Mouse (Mus musculus) brown adipose tissue, adult 24 weeks (tissue): ENCODE measurements around the gene Myg1. TPM values are rescaled to one million over a fixed set of nuclear protein-coding genes. Genes with fewer than 3 reads are reported as not detected.

Experiments used
- H3K27ac ChIP-seq: fragments of 200-500 bp; replicated peaks from 2 replicates; pipeline ENCODE4 v1.5.1; 2012; ENCODE audit warnings: low read depth, mild to moderate bottlenecking, low read length
- H3K4me1 ChIP-seq: fragments of 200-500 bp; 2 replicates; pipeline ENCODE4 v1.6.1; 2012; ENCODE audit warnings: low read length, mixed read lengths; ENCODE audit not compliant: control insufficient read depth, insufficient read depth, insufficient read length
- H3K4me3 ChIP-seq: fragments of 200-500 bp; 2 replicates; pipeline ENCODE4 v1.5.1; 2012; ENCODE audit warnings: low read depth, mild to moderate bottlenecking, low read length, moderate library complexity; ENCODE audit not compliant: insufficient read depth
- polyA plus RNA-seq: library from polyadenylated mRNA; stranded (reverse); fragments of >200 nt; gene quantifications from 2 replicates; pipeline ENCODE4 v1.2.4, GENCODE M21; 2012; ENCODE audit not compliant: missing spikeins, insufficient read depth, insufficient read length

Gene Myg1
- polyA plus RNA-seq = 29.4 and 35.9 TPM in 2 replicates

DNA sequence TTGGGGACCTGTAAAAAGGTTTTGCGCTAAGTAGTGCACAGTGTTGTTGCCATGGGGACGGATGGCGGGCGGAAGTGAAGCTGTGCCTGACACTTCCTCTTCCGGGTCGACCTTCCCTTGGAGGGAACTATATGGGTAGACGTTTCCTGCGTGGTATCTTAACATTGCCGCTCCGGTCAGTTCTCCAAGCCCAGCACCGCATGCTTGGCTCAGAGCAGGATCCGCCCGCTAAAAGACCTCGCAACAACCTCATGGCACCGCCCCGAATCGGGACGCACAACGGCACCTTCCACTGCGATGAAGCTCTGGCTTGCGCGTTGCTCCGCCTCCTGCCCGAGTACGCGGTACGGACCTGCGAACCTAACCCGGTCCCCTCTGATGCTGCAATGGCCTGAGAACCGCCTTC lies at the start of gene Myg1:
Gene Myg1, plus strand, starts transcription at position 100 of the 406 bp plus-strand sequence.
- H3K4me3 ChIP-seq = peak within 1 kb of the TSS; percentile 66
- H3K27ac ChIP-seq = no peak within 1 kb of the TSS
- peaks cover 8% of the 10 kb centered on the region; the same call in 1 of the 2 replicates for H3K4me1 ChIP-seq

- H3K27ac ChIP-seq = no peak overlapping the region
- H3K4me1 ChIP-seq = peaks cover 7% of the 10 kb centered on the region
- no peak overlapping the region for H3K4me3 ChIP-seq
Observed at GRCm38 (mm10) chr15:102282463-102283292, 48.8 kb upstream of the Myg1 start.

- no peak overlapping the region for H3K4me3 ChIP-seq
- peaks cover 7% of the 10 kb centered on the region for H3K4me1 ChIP-seq
- H3K27ac ChIP-seq = no peak overlapping the region
Observed at GRCm38 (mm10) chr15:102283648-102284047, 47.9 kb upstream of the Myg1 start.

- no peak overlapping the region for H3K4me3 ChIP-seq
- H3K4me1 ChIP-seq = no peaks in the 10 kb centered on the region
- no peak overlapping the region for H3K27ac ChIP-seq
Observed at GRCm38 (mm10) chr15:102287395-102287794, 44.1 kb upstream of the Myg1 start.

GRCm38 (mm10) chr15:102295633-102296367 lies 35.7 kb upstream of the Myg1 start, which contains the start of gene Espl1:
Gene Espl1 (plus strand): TSS chr15:102296266.
- Histone ChIP-seq H3K4me3 (peak within 1 kb of the TSS; percentile 66), H3K27ac (no peak within 1 kb of the TSS), H3K4me1 (no peaks in the 10 kb centered on the region)

- Histone ChIP-seq H3K4me3 (peak overlapping the region; percentile 66), H3K4me1 (no peaks in the 10 kb centered on the region), H3K27ac (no peak overlapping the region)
Observed at GRCm38 (mm10) chr15:102296368-102297006, 35.0 kb upstream of the Myg1 start.

DNA sequence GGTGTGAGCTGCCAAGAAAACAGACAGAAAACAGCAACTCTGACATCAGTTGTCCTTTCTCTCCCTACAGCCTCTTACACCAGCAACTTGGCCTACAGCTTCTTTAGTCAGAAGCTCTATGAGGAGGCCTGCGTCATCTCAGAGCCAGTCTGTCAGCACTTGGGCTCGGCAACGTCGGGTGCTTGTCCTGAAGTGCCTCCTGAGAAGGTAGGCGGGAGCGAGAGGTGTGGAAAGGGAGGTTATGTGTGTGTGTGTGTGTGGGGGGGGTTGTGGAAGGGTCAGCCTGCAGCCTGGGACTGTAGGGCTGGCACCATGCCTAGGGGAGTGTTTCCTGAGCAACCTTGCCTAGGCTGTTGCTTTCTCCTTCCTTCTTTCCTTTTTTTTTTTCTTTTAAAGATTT lies 29.0 kb upstream of the Myg1 start:
- no peak overlapping the region for H3K4me3 ChIP-seq
- H3K27ac ChIP-seq = no peak overlapping the region
- no peaks in the 10 kb centered on the region for H3K4me1 ChIP-seq

- no peaks in the 10 kb centered on the region for H3K4me1 ChIP-seq
- H3K27ac ChIP-seq = no peak overlapping the region
- no peak overlapping the region for H3K4me3 ChIP-seq
Observed at GRCm38 (mm10) chr15:102308717-102309116, 22.8 kb upstream of the Myg1 start.

DNA sequence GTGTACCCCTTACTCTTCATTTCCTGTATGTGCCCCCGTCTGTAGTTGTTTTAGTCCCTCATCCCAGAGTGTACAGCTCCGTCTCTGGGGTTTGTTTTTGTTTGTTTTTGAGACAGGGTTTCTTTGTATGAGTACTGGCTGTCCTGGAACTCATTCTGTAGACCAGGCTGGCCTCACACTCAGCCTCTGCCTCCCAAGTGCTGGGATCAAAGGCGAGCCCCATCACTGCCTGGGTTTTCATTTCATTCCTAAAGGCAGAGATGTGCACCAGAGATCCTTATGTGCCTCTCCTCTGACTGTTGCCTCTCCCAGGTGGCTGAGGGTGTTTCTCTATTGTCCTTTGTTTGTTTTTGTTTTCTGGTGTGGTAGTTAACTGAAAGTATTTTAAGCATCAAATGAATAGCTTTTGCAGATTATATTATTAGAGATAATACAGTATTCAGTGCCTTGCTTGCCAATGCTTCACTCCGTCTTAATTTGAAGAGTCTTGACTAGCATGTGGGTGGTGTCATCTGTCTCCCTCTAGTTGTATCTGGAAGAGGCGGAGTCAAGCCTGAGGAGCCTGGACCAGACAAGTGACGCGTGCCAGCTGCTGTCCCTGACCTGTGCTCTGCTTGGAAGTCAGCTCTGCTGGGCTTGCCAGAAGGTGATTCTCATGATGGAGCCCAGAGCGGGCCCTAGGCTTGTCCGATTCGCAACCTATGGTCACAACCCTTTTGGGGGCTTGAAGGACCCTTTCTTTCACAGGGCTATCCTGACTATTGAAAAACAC lies 21.2 kb upstream of the Myg1 start:
- H3K4me1 ChIP-seq = no peaks in the 10 kb centered on the region
- H3K27ac ChIP-seq = peak overlapping the region; percentile 23
- no peak overlapping the region for H3K4me3 ChIP-seq

- H3K4me3 ChIP-seq = no peak overlapping the region
- no peak overlapping the region for H3K27ac ChIP-seq
- no peaks in the 10 kb centered on the region for H3K4me1 ChIP-seq
Observed at GRCm38 (mm10) chr15:102311489-102311888, 20.0 kb upstream of the Myg1 start.

- no peak overlapping the region for H3K4me3 ChIP-seq
- H3K4me1 ChIP-seq = no peaks in the 10 kb centered on the region
- H3K27ac ChIP-seq = peak overlapping the region; percentile 3; the same call in 1 of the 2 replicates
Observed at GRCm38 (mm10) chr15:102315292-102315691, 16.2 kb upstream of the Myg1 start.

- Histone ChIP-seq H3K4me1 (no peaks in the 10 kb centered on the region), H3K4me3 (no peak overlapping the region), H3K27ac (no peak overlapping the region)
Observed at GRCm38 (mm10) chr15:102316263-102316662, 15.2 kb upstream of the Myg1 start.

DNA sequence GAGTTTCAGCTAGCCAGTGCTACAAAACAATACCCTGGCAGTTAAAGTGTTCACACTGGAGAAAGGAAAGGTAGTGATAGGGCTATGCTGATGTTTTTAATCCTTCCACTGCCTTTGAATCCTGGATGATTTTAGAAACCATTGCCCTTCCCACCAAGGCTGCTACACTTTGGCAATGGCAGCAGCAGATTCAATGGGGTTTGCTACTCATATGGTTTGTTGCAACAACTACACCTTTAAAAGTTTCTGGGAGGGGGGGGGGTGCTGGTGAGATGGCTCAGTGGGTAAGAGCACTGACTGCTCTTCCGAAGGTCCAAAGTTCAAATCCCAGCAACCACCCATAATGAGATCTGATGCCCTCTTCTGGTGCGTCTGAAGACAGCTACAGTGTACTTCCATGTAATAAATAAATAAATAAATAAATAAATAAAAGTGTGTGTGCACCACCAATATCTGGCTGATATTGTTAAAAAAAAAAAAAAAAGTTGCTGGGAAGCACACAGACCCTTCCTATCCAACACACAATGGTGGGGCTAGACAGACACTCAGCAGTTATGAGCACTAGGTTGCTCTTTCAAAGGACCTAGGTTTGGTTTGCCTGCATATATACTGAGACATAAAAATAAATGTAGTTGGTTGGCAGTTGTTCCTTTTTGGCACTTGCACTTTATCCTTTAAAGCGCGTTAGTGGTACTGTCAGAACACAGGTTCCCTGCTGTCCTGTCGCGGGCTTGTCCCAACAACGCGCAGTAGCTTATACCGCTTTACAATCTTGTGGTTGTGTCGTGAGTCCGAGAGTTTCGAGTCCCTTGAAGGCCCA lies 6.6 kb upstream of the Myg1 start:
- Histone ChIP-seq H3K4me3 (no peak overlapping the region), H3K27ac (no peak overlapping the region), H3K4me1 (peaks cover 5% of the 10 kb centered on the region; the same call in 1 of the 2 replicates)
